Mouse (Mus musculus): ENCODE measurements around the gene Tnnt1. TPM values are rescaled to one million over a fixed set of nuclear protein-coding genes. Genes with fewer than 3 reads are reported as not detected.

Tnnt1 gene
- polyA plus RNA-seq, 2 experiments, result 2.6 to 4.0 TPM

DNA sequence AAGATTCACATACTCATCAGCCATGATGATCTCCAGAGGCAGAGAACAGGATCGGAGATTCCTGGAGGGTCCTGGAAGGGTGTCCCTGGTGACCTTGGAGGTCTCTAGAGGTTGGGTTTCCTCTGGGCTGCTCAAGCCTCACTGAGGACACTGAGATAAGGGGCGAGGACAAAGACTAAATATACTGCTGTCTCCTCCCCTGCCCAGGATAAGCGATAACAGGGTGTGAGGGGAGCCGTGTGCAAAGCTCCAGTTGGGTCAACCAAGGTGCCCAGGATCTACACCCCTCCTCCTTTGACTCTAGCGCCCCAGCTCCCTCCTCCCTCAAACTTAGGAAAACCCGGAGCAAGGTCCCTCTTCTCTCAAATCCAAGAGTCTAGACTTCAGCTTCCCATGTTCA, 6.1 kb upstream of the Tnnt1 start:
- peaks cover 3% of the 10 kb centered on the region for H3K27me3 ChIP-seq (ENCODE audit: control insufficient read depth, insufficient read depth, low read length)
- no peaks in the 10 kb centered on the region for H3K36me3 ChIP-seq (replicated peaks; ENCODE audit: control insufficient read depth, insufficient read depth, low read depth)
- no peak overlapping the region for H3K4me2 ChIP-seq (ENCODE audit: low read depth)
- H3K27ac ChIP-seq, result no peak overlapping the region
- no peak overlapping the region for H3K4me3 ChIP-seq (ENCODE audit: insufficient read depth in 1 of 2, low read depth in 2 of 2, low read length in 2 of 2)
- H3K9me3 ChIP-seq (ENCODE audit: control insufficient read depth, low read length), result no peaks in the 10 kb centered on the region
- no peak overlapping the region for H3K9ac ChIP-seq (replicated peaks)
- TF ChIP-seq CTCF (IDR thresholded peaks at IDR 0.05; ENCODE audit: low read depth), result no peak
- TF ChIP-seq EP300 (IDR thresholded peaks at IDR 0.05; ENCODE audit: low read depth), result no peak
- ATAC-seq (ENCODE audit: insufficient read depth), result no peak
- WGBS (ENCODE audit: insufficient replicate concordance), result 22% methylated on average over 6 of the region's 6 CpGs
- DNase-seq (ENCODE audit: low read depth in 3 of 3, low spot score in 3 of 3), result no peak
- H3K4me1 ChIP-seq (replicated peaks; ENCODE audit: control insufficient read depth in 2 of 2, insufficient read depth in 2 of 2, low read length in 1 of 2), result peaks cover 0 to 9% of the 10 kb centered on the region in 2 experiments; a peak in 2 of 4 replicates

DNA sequence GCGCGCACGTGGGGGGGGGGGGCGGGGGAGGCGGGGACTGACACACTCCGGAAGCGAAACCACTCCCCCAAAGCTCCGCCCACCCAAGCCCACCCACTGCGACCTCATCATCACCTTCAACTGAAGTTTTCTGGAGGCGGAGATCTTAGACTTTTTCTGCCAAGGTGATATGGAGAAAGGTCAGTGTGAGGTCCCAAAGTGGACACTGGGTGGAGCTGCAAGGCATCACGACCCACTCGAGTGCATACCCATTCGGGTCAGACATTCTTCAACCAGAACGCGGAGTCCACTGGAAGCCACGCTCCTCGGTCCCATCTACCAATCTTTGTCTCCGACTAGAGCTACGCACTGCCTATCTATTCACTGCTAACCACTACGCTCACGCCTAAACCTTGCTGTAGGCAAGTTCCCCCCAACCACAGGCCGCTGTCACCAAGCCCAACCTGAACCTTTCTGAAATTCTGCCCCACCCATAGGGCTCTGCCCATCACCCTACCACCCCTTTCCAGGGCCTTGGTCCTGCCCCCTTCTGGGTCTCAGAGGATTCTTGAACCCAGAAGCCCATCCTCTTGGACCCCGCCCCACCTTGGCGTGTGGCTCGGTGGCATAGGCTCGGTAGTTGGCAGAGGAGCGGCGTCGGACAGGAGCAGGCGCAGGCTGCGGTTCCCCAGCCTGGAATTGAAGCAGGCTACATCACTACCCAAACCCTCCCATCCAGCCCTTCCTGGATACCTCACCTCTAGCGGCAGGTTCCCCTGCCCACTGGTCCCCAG, 5.2 kb upstream of the Tnnt1 start:
- peaks cover 3% of the 10 kb centered on the region for H3K27me3 ChIP-seq (ENCODE audit: control insufficient read depth, insufficient read depth, low read length)
- H3K4me3 ChIP-seq (ENCODE audit: insufficient read depth in 1 of 2, low read depth in 2 of 2, low read length in 2 of 2), result 0 out of 4 replicates have a peak overlapping the region, but pooled peaks of 1 of the 2 experiments have one; percentile 4
- H3K27ac ChIP-seq, result no peak overlapping the region
- no peak for ATAC-seq (ENCODE audit: insufficient read depth)
- WGBS (ENCODE audit: insufficient replicate concordance), result 26% methylated on average over 32 of the region's 32 CpGs
- H3K4me2 ChIP-seq (ENCODE audit: low read depth), result peak overlapping the region; percentile 26
- H3K4me1 ChIP-seq (replicated peaks; ENCODE audit: control insufficient read depth in 2 of 2, insufficient read depth in 2 of 2, low read length in 1 of 2), result peaks cover 0 to 13% of the 10 kb centered on the region in 2 experiments; a peak in 2 of 4 replicates
- TF ChIP-seq EP300 (IDR thresholded peaks at IDR 0.05; ENCODE audit: low read depth) (no peak), CTCF (IDR thresholded peaks at IDR 0.05; ENCODE audit: low read depth) (no peak)
- no peak overlapping the region for H3K9ac ChIP-seq (replicated peaks)
- no peaks in the 10 kb centered on the region for H3K9me3 ChIP-seq (ENCODE audit: control insufficient read depth, low read length)
- DNase-seq (ENCODE audit: low read depth in 3 of 3, low spot score in 3 of 3), result no peak
- H3K36me3 ChIP-seq (replicated peaks; ENCODE audit: control insufficient read depth, insufficient read depth, low read depth), result no peaks in the 10 kb centered on the region

GRCm38 (mm10) chr7:4518487-4518886, 2.3 kb upstream of the Tnnt1 start:
- ATAC-seq (ENCODE audit: insufficient read depth), result no peak
- WGBS (ENCODE audit: insufficient replicate concordance), result 26% methylated on average over 1 of the region's 1 CpGs
- Histone ChIP-seq H3K4me3 (ENCODE audit: insufficient read depth in 1 of 2, low read depth in 2 of 2, low read length in 2 of 2) (no peak overlapping the region), H3K36me3 (replicated peaks; ENCODE audit: control insufficient read depth, insufficient read depth, low read depth) (no peaks in the 10 kb centered on the region), H3K9me3 (ENCODE audit: control insufficient read depth, low read length) (no peaks in the 10 kb centered on the region), H3K27me3 (ENCODE audit: control insufficient read depth, insufficient read depth, low read length) (peaks cover 3% of the 10 kb centered on the region), H3K4me2 (ENCODE audit: low read depth) (no peak overlapping the region), H3K4me1 (replicated peaks; ENCODE audit: control insufficient read depth in 2 of 2, insufficient read depth in 2 of 2, low read length in 1 of 2) (peaks cover 0 to 8% of the 10 kb centered on the region in 2 experiments; a peak in 2 of 4 replicates), H3K27ac (no peak overlapping the region), H3K9ac (replicated peaks) (no peak overlapping the region)
- no peak for TF ChIP-seq EP300 (IDR thresholded peaks at IDR 0.05; ENCODE audit: low read depth)
- TF ChIP-seq CTCF (IDR thresholded peaks at IDR 0.05; ENCODE audit: low read depth), result no peak
- no peak for DNase-seq (ENCODE audit: low read depth in 3 of 3, low spot score in 3 of 3)

DNA sequence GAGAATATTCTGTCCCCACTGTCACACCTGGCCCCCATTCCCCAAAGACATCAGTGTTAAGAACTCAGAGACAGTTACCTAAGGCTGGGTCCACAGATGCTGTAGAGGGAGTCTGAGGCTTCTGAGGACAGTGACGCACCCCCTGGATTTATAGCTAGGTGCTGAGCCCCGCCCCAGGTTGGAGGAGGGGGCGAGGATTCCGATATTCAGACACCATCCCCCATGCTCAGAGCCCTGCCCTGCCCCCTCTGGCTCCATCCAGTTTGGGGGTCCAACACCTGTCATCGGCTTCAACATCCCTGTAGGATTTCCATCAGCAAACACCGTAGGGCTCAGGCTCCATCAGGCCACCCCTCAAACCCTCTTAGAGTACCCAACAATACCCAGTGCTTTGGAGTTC, 329 bp downstream of the Tnnt1 start:
- 61% methylated on average over 6 of the region's 6 CpGs for WGBS (ENCODE audit: insufficient replicate concordance)
- no peak for TF ChIP-seq EP300 (IDR thresholded peaks at IDR 0.05; ENCODE audit: low read depth)
- no peak overlapping the region for H3K27ac ChIP-seq
- H3K27me3 ChIP-seq (ENCODE audit: control insufficient read depth, insufficient read depth, low read length), result peaks cover under 1% of the 10 kb centered on the region; the same call in 1 of the 2 replicates
- no peak overlapping the region for H3K9ac ChIP-seq (replicated peaks)
- H3K4me3 ChIP-seq (ENCODE audit: insufficient read depth in 1 of 2, low read depth in 2 of 2, low read length in 2 of 2), result no peak overlapping the region
- no peak for ATAC-seq (ENCODE audit: insufficient read depth)
- H3K4me1 ChIP-seq (replicated peaks; ENCODE audit: control insufficient read depth in 2 of 2, insufficient read depth in 2 of 2, low read length in 1 of 2), result peaks cover 0 to 8% of the 10 kb centered on the region in 2 experiments; a peak in 2 of 4 replicates
- no peak for DNase-seq (ENCODE audit: low read depth in 3 of 3, low spot score in 3 of 3)
- H3K9me3 ChIP-seq (ENCODE audit: control insufficient read depth, low read length), result no peaks in the 10 kb centered on the region
- no peaks in the 10 kb centered on the region for H3K36me3 ChIP-seq (replicated peaks; ENCODE audit: control insufficient read depth, insufficient read depth, low read depth)
- H3K4me2 ChIP-seq (ENCODE audit: low read depth), result no peak overlapping the region

GRCm38 (mm10) chr7:4513829-4514712, 2.1 kb downstream of the Tnnt1 start:
- Histone ChIP-seq H3K9me3 (ENCODE audit: control insufficient read depth, low read length) (no peaks in the 10 kb centered on the region), H3K27ac (no peak overlapping the region), H3K4me3 (ENCODE audit: insufficient read depth in 1 of 2, low read depth in 2 of 2, low read length in 2 of 2) (no peak overlapping the region), H3K27me3 (ENCODE audit: control insufficient read depth, insufficient read depth, low read length) (no peaks in the 10 kb centered on the region), H3K9ac (replicated peaks) (no peak overlapping the region), H3K4me2 (ENCODE audit: low read depth) (no peak overlapping the region), H3K36me3 (replicated peaks; ENCODE audit: control insufficient read depth, insufficient read depth, low read depth) (no peaks in the 10 kb centered on the region), H3K4me1 (replicated peaks; ENCODE audit: control insufficient read depth in 2 of 2, insufficient read depth in 2 of 2, low read length in 1 of 2) (peaks cover 0 to 5% of the 10 kb centered on the region in 2 experiments; a peak in 3 of 4 replicates)
- no peak for ATAC-seq (ENCODE audit: insufficient read depth)
- WGBS (ENCODE audit: insufficient replicate concordance), result 73% methylated on average over 6 of the region's 6 CpGs
- no peak for DNase-seq (ENCODE audit: low read depth in 3 of 3, low spot score in 3 of 3)
- TF ChIP-seq EP300 (IDR thresholded peaks at IDR 0.05; ENCODE audit: low read depth) (no peak), CTCF (IDR thresholded peaks at IDR 0.05; ENCODE audit: low read depth) (no peak)

Measured in liver, embryonic 14.5 days (tissue).